Mouse (Mus musculus): ENCODE data around the gene Tmem164.

Tmem164 gene

GRCm38 (mm10) chrX:142828184-142828908 lies 147.1 kb downstream of the Tmem164 start:
- no peak for DNase-seq (ENCODE audit: low spot score in 2 of 2)

- DNase-seq (ENCODE audit: low spot score in 2 of 2), result no peak
These were observed 148.1 kb downstream of the Tmem164 start for GRCm38 (mm10) chrX:142829267-142829666.

GRCm38 (mm10) chrX:142829866-142830470 lies 148.8 kb downstream of the Tmem164 start:
- DNase-seq (ENCODE audit: low spot score in 2 of 2), result no peak

GRCm38 (mm10) chrX:142830572-142830971 lies 149.4 kb downstream of the Tmem164 start:
- DNase-seq (ENCODE audit: low spot score in 2 of 2), result no peak

GRCm38 (mm10) chrX:142832221-142832620 lies 151.0 kb downstream of the Tmem164 start:
- no peak for DNase-seq (ENCODE audit: low spot score in 2 of 2)

- no peak for DNase-seq (ENCODE audit: low spot score in 2 of 2)
These were observed 152.1 kb downstream of the Tmem164 start for GRCm38 (mm10) chrX:142833164-142833796.

GRCm38 (mm10) chrX:142834807-142835206 lies 153.6 kb downstream of the Tmem164 start:
- no peak for DNase-seq (ENCODE audit: low spot score in 2 of 2)

- no peak for DNase-seq (ENCODE audit: low spot score in 2 of 2)
These were observed 155.2 kb downstream of the Tmem164 start for GRCm38 (mm10) chrX:142836399-142836798.

GRCm38 (mm10) chrX:142837316-142837715 lies 156.1 kb downstream of the Tmem164 start:
- no peak for DNase-seq (ENCODE audit: low spot score in 2 of 2)

GRCm38 (mm10) chrX:142838841-142839240 lies 157.6 kb downstream of the Tmem164 start:
- DNase-seq (ENCODE audit: low spot score in 2 of 2), result no peak

GRCm38 (mm10) chrX:142839411-142839810 lies 158.2 kb downstream of the Tmem164 start:
- no peak for DNase-seq (ENCODE audit: low spot score in 2 of 2)

GRCm38 (mm10) chrX:142841916-142842315 lies 160.7 kb downstream of the Tmem164 start:
- no peak for DNase-seq (ENCODE audit: low spot score in 2 of 2)

GRCm38 (mm10) chrX:142846266-142846665 lies 165.1 kb downstream of the Tmem164 start:
- no peak for DNase-seq (ENCODE audit: low spot score in 2 of 2)

- DNase-seq (ENCODE audit: low spot score in 2 of 2), result no peak
These were observed 166.8 kb downstream of the Tmem164 start for GRCm38 (mm10) chrX:142848032-142848431.

GRCm38 (mm10) chrX:142869844-142870243 lies 188.6 kb downstream of the Tmem164 start:
- no peak for DNase-seq (ENCODE audit: low spot score in 2 of 2)

GRCm38 (mm10) chrX:142882255-142882654 lies 201.0 kb downstream of the Tmem164 start:
- no peak for DNase-seq (ENCODE audit: low spot score in 2 of 2)

- DNase-seq (ENCODE audit: low spot score in 2 of 2), result no peak
These were observed 202.4 kb downstream of the Tmem164 start for GRCm38 (mm10) chrX:142883593-142883992.

- DNase-seq (ENCODE audit: low spot score in 2 of 2), result no peak
These were observed 204.8 kb downstream of the Tmem164 start for GRCm38 (mm10) chrX:142885962-142886361.
